Mouse (Mus musculus): ENCODE measurements at regions not wholly inside any gene's neighbourhood (a gene's known extent, or its start where the extent isn't known, plus 50 kb on each side); places are given as distances from the start of the nearest gene placed in this dataset.

DNA sequence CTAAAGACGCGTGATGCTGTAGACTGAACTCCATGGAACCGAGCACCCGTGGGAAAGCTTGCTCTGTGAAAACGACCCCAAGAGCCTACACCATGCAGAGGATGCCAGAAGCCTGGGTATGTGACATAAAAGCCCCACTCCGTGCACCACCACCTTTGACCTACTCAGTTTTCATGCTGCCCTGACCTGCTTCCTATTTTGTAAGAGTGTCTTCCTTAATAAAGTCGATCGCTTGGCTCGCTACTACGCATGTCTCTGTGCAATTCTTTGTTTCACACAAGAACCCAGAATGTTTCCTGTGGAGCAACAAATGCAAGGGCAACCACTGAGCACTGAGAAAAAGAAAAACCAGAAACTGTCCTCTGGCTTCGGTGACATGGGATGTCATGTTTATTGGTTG lies 60.5 kb downstream of the Sec61b start:
- DNase-seq: no peak

DNA sequence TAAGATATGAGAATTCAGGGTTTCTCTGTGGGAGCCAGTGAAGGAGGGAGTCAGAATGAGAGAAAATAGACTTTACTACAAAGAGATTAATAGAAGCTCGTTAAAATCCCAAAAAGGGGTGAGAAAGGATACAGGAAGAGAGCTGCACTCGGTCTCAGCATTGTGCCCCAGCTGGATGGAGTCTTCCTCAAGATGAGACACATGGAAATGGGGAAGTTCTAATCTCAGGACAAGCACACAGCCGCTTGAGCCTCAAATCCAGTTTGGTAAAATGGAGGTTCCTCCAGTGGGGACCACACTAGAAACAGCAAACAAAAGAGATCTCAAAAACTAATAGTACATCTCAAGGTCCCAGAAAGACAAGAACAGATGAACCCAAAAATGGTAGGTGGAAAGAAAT lies 93.2 kb downstream of the Sec61b start:
- DNase-seq: no peak

GRCm38 (mm10) chr4:47570846-47571245 lies 96.4 kb downstream of the Sec61b start:
- no peak for DNase-seq

DNA sequence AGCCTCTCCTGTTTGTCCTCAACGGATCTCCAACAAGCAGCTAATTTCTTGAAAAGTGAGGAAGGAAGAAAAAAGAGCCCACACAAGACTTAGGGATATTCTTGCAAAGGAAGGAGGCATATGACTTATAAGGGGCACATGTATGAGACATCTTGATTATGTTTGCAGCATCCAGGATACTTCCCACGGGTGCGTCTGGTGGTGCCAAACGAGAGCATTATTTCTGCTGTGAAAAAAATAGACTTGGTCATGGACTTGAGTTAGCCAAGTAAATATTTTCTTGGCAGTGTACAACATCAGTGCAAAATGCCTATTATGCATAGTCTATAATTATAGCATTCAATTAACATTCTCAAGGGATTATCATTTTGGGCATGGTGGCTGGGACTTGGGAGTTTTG lies 101.6 kb downstream of the Sec61b start:
- DNase-seq: no peak

DNA sequence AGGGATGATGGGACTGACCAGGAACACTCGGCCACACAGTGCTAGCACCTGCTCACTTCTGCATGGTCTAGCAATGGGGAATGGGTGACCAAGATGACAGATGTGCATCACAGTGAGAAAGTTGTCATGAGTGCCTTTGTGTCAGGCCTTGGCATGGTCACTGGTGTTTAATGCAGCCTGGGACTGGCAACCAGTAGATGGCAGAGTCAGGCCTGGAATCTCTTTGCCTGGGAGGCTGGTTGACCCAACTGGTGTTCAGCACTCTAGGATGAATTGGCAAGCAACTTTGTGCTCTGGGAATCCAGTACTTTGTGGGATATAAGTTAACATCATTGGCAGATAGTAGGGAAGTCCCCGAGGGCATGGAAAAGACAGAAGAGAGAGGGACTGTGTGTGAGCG lies 103.0 kb downstream of the Sec61b start:
- DNase-seq: peak; percentile 37

DNA sequence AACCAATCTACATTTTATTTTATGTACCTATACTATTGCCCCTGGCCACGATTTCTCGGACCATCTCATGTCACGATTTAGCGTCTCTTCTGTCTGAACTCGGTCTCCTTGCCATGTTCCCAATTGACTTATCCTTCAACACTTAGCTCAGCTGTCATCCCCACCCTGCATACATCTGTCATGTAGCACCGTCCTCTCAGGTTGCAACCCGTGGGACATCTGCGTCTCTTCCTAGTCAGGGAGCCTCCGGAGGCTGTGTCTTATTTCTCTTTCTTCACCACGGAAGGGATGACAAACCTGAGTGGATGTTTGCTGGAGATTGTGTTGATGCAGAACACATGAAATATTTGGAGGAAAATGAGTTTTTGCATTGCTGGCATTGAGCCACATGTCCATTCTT lies 104.2 kb downstream of the Sec61b start:
- no peak for DNase-seq

- no peak for DNase-seq
These were observed 106.1 kb downstream of the Sec61b start for GRCm38 (mm10) chr4:47580556-47580955.

DNA sequence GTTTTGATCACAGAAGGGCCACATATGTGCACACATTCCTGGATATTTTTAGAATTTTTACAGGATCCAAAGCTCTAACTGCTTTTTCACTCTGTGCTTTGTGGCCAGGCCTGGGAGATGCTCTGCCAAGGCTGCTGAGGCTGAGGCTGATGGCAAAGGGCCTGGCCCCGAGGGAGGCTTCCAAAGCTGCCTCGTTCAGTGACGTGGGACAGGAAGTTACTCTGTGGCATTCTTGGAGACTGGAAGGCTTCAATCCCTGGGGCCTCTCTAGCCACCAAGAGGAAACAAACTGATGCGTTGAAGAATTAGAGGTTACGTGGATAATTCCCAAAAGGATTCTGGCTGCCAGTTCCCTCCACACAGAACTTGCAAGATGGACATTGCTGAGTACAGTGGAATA lies 112.8 kb downstream of the Sec61b start:
- peak; percentile 83 for DNase-seq

- peak; percentile 85 for DNase-seq
These were observed 118.0 kb downstream of the Sec61b start for GRCm38 (mm10) chr4:47592271-47592986.

DNA sequence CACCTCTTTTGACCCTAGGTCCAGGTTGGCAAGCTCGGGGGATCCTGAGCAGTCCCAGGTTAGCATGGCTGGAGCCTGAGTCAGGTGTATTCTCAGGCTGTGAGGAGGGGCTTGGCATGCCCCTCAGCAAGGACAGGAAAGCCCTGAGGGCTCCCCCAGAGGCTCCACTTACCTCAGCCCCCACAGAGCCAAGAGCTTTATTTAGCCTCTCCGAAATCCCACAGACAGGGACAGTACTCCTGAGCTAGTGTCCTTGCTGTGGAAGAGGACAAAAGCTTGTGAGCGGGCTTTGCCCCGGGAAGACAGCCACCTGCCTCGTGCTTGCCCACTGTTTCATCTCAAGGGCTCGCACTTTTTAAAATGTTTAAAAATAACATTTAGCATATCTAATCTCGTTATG lies 118.7 kb downstream of the Sec61b start:
- peak; percentile 67 for DNase-seq

- DNase-seq: peak; percentile 74
These were observed 119.7 kb downstream of the Sec61b start for GRCm38 (mm10) chr4:47594171-47594570.

DNA sequence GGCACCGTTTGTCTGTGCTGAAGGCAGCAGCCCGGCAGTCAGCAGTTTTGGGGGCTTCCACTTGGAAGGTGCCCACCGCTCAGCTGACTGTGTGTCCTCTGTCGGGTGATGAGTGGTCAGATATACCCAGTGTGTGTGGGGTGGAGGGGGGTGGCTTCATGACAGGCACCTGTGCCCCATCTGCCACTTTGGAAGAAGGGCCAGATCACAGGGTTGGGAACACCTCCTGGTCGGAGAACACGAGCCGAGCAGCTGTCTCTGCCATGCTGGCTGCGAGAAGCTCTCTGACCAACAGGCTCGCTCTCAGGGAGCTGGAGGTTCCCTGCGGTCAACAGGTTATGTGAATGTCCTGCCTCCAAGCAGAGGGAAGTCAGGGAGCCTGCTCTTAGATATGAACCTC lies 121.4 kb downstream of the Sec61b start:
- peak; percentile 82 for DNase-seq

DNA sequence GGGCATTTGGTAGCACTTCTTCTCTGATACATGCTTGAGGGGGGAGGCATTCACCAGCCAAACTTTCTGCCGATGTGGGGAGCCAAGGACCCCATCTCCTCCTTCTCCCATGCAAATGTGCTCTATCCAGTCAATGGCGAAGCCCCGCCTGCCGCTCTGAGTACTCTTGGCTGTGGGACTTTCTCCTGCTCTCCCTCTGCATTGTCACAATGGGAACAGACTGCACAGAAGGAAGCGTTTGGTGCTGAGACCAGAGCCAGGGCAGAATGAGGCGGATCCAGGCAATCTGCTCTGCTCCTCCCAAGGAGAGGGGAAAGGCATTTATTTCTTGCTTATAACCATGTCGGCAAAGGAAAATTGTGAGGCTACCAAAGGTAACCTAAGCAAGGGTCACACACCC lies 123.1 kb downstream of the Sec61b start:
- DNase-seq: no peak

DNA sequence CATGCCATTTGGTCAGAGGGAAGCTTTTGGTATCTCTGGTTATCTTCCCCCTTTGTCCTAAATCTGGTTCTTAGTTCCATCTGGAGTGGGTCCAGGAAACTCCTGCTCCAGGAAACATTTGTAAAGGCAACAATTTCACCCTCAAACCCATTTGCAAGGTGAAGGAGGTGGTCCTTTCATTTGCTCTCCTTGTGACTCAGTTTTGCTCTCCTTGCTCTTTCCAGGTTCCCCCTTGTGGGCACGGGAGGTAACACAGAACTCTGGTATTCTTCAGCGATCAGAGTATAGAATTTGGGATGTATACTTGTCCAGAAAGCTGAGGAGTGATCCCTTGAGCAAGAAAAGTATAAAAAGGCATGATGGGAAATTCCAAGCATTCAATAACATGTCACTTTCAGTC lies 123.8 kb downstream of the Sec61b start:
- DNase-seq: no peak

DNA sequence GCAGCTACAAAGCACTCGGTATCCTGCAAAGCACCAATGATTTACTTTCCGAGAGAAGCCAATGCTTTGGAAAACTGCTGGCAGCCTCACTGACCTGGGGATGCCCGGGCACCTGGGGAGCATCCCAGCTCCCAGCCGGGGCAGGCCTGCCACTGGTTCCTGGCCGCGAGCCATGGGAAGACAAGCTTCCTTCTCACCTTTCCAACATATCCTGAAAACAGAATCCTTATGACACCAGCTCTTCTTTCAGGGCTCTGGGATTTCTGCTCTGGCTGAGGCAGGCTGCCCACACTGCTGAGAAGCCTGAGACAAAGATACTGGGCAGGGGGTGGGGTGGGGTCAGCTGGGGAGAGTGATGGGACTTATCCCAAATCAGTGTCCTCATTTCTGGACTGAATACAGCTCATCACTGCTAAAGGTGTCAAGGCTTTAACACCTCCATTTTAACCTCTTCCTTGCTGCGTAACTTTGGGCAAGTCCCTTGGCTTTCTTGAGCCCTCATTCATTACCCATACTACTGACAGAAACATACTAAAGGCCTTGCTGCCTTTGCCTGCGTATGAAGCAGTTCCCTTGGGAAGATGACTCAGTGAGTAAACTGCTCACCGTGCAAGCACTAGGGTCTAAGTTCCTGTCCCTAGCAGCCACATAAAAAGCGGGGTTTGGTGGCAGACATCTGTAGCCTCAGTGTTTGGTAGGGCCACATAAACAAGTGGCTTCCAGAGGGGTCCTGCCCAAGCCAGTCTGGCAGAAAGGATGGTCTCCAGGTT lies 127.0 kb downstream of the Sec61b start:
- DNase-seq: peak; percentile 51

- no peak for DNase-seq
These were observed 128.9 kb downstream of the Sec61b start for GRCm38 (mm10) chr4:47603378-47603777.

DNA sequence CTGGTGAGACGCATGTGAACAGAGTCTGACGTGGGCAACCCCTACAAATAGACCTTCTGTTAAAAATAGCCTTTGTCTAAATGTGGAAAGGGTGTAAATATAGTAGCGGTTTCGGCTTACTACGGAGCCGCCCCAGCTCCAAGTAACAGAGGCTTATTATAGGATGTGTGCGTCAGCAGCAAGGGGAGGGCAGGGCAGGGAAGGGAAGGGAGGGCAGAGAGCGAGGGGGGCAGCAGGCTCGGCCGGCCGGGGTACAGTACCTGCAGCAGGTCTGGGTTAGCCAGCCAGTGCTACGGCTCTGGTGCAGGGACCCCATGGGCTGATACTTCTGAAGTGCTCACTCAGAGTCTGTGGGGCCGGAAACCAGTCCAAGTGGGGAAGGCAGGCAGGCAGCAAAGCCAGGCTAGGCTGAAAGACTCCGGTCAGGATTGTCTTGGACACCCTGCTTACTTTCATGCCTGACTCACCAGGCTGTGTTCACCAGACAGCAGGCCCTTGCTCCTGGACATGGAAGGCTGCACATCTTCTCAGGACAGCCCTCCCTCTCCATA lies 129.5 kb downstream of the Sec61b start:
- DNase-seq: peak; percentile 77

DNA sequence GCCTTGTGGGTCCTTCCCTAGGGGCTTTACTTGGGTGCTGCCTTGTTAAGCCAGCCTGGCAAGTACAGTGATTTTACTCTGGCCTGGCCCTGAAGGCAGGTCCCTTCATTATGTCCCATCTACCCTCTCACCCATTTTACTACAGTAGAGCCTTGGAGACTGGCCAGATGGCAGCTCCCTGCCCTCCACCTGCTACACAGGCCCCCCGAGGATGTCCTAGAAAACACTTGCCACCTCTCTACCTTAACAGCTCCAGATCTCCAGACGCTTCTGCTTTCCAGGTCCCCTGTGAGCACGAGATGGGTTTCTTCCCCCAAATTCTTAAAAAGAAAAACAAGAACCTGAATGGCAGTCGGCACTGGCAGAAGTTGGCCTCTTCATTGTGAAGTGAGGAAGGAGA lies 131.2 kb downstream of the Sec61b start:
- no peak for DNase-seq

GRCm38 (mm10) chr4:47608673-47609072 lies 134.2 kb downstream of the Sec61b start:
- no peak for DNase-seq

DNA sequence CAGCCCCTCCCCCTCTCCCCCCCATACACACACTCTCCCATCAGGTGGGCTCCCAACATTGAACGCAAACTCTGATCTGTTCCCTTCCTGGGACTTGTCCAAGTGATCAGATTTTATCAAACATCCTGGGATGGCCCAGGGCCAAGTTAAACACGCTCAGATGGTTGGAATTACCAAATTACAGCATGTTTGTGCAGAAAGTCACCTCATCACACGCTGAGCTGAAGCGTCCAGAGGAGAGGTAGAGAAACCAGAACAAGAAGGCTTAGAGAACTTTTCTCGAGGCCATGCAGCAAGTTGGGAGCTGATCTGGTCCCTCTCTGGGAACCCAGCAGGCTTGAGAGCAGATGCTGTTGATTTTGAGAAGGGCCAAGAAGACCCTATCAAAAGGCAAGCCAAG lies 136.5 kb downstream of the Sec61b start:
- DNase-seq: no peak

- no peak for DNase-seq
These were observed 142.1 kb downstream of the Sec61b start for GRCm38 (mm10) chr4:47616525-47616924.

- no peak for DNase-seq
These were observed 146.2 kb downstream of the Sec61b start for GRCm38 (mm10) chr4:47620700-47621099.

Data from gastrocnemius, postnatal 25 days (tissue).